Mouse (Mus musculus) left cerebral cortex, adult 11 months (tissue): Measurements from ENCODE around the gene Khk.

Source experiments
- DNase-seq: peaks from one replicate; pipeline ENCODE4 v3.0.0; 2022; ENCODE audit warnings: low spot score

The Khk gene

DNA sequence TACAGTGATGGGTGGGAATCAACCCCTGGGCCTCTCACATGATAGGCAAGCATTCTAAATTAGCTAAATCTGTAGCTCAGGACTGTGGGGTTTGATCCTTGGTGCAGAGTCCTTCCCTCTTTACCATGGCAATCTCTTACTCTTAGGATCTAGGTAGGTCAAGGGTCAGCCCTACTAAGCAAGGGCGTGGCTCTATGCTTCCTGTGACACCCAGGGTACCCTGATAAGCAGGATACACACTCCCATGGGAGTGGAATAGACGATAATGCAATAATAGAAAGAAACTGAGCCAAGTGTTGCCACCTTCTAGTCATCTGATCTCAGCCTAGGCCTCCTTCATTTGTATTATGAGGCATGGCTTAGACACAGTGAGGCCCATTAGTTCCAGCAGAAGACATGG, 48.2 kb downstream of the Khk start:
- DNase-seq: no peak

DNA sequence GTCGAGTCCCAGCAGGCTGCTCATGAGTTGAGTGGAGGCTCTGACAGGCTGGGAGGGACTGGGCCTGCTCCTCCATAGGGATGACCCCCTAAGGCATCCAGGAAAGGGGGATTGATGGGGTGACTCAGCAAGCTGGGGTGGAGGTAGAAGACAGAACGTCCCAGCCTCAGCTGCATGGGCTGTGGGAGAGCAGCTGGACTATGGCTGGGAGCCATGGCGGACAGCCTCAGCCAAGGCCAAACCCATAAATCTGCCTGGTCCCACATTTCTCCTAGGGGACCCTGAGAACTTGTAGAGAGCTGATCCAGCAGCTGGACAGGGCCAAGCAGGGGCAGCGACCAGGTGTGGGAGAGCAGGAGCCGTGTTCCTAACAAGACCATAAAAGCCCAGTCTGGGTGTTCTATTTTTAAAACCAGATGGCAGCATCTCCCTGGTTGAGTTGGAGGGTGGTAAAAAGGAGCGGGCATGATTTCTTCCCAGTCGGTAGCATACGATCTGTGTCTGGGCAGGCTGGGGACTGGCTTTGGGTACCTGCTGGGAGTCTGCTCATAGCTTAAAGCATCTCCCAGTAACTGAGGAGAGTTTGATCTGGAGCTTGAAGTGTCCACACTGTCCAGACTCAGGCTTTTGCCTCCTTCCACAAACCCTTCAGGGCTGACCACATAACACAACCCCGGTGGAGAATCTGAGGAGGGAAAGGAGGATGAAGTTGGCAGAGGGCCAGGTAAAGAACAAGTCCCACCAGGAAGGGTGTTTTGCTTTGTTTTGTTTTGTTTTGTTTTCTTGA, 53.8 kb downstream of the Khk start:
- DNase-seq: no peak
